Comparison of ENCODE assay signal across 14 mouse cellular contexts in genomic region chr7:72738324-72738944, GRCm38 (mm10).
DNase-seq lines count a peak whose midpoint lies in the region; ATAC-seq and TF ChIP-seq lines count a peak whose summit lies in the region.
"Had no signal": no experiment of that assay in that cellular context is flagged by ENCODE, and none has a peak within 500 bp of the region (broad histone marks: within the 10 kb centered on the region; RNA-seq: fewer than 3 reads in every experiment).

No protein-coding gene starts in this region.

- H3K9me3 ChIP-seq in lung, embryonic 14.5 days (ENCODE audit: low read depth, low read length) = no peaks in the 10 kb centered on the region
- no peaks in the 10 kb centered on the region for H3K9me3 ChIP-seq in hindbrain, embryonic 13.5 days
- no peaks in the 10 kb centered on the region for H3K9me3 ChIP-seq in midbrain, embryonic 14.5 days (ENCODE audit: control insufficient read depth, low read length)
- H3K9me3 ChIP-seq in liver, embryonic 11.5 days (ENCODE audit: control insufficient read depth, low read length) = no peaks in the 10 kb centered on the region
- H3K9me3 ChIP-seq: hindbrain, embryonic 15.5 days had no signal

- H3K27ac ChIP-seq in lung, embryonic 14.5 days (ENCODE audit: low read depth) = no peak overlapping the region
- H3K27ac ChIP-seq in hindbrain, embryonic 13.5 days = peak overlapping the region; percentile 67
- peak overlapping the region; percentile 50 for H3K27ac ChIP-seq in midbrain, embryonic 14.5 days (replicated peaks; ENCODE audit: low read depth, low read length)
- no peak overlapping the region for H3K27ac ChIP-seq in liver, embryonic 11.5 days (ENCODE audit: low read depth, low read length)
- H3K27ac ChIP-seq: hindbrain, embryonic 15.5 days had no signal

- no peak overlapping the region for H3K4me2 ChIP-seq in lung, embryonic 14.5 days
- no peak overlapping the region; the same call in 1 of the 2 replicates for H3K4me2 ChIP-seq in hindbrain, embryonic 13.5 days
- H3K4me2 ChIP-seq in midbrain, embryonic 14.5 days (ENCODE audit: low read length) = no peak overlapping the region
- no peak overlapping the region for H3K4me2 ChIP-seq in liver, embryonic 11.5 days
- H3K4me2 ChIP-seq: hindbrain, embryonic 15.5 days had no signal

- H3K27me3 ChIP-seq in lung, embryonic 14.5 days (ENCODE audit: insufficient read depth, low read length) = no peaks in the 10 kb centered on the region
- H3K27me3 ChIP-seq in hindbrain, embryonic 13.5 days = no peaks in the 10 kb centered on the region
- H3K27me3 ChIP-seq in midbrain, embryonic 14.5 days (ENCODE audit: control insufficient read depth, insufficient read depth, low read length) = no peaks in the 10 kb centered on the region
- H3K27me3 ChIP-seq in liver, embryonic 11.5 days (replicated peaks; ENCODE audit: control insufficient read depth, insufficient read depth, low read length) = no peaks in the 10 kb centered on the region
- H3K27me3 ChIP-seq: hindbrain, embryonic 15.5 days; Patski had no signal

- ATAC-seq in lung, embryonic 14.5 days (ENCODE audit: insufficient read depth) = no peak
- ATAC-seq in hindbrain, embryonic 13.5 days (ENCODE audit: low FRiP score) = peak; percentile 88
- ATAC-seq in midbrain, embryonic 14.5 days (ENCODE audit: low FRiP score, low TSS enrichment) = peak; percentile 37; the same call in 1 of the 2 replicates
- ATAC-seq in liver, embryonic 11.5 days (replicated peaks; ENCODE audit: low FRiP score) = no peak
- ATAC-seq: Patski had no signal

- peak; percentile 5 for DNase-seq in lung, embryonic 14.5 days
- no peak for DNase-seq in lung, adult 18-20 months
- peak; percentile 67 for DNase-seq in midbrain, embryonic 14.5 days
- no peak for DNase-seq in adrenal gland, postnatal 25 days
- DNase-seq in lung, postnatal 36 days = no peak
- no peak for DNase-seq in liver, embryonic 11.5 days (ENCODE audit: low spot score)
- no peak for DNase-seq in right cerebral cortex, postnatal 4 days
- DNase-seq: cerebellum, postnatal 36 days; heart, adult 18-20 months; kidney, postnatal 4 days; lung, postnatal 10 days had no signal

- H3K36me3 ChIP-seq in lung, embryonic 14.5 days (ENCODE audit: insufficient read depth) = no peaks in the 10 kb centered on the region
- no peaks in the 10 kb centered on the region for H3K36me3 ChIP-seq in hindbrain, embryonic 13.5 days
- no peaks in the 10 kb centered on the region for H3K36me3 ChIP-seq in midbrain, embryonic 14.5 days (ENCODE audit: control insufficient read depth, insufficient read depth, low read length)
- no peaks in the 10 kb centered on the region for H3K36me3 ChIP-seq in liver, embryonic 11.5 days (ENCODE audit: control insufficient read depth, insufficient read depth, low read length)
- H3K36me3 ChIP-seq: hindbrain, embryonic 15.5 days had no signal

- H3K9ac ChIP-seq in lung, embryonic 14.5 days = no peak overlapping the region
- H3K9ac ChIP-seq in hindbrain, embryonic 13.5 days = peak overlapping the region; percentile 13; the same call in 1 of the 2 replicates
- H3K9ac ChIP-seq in midbrain, embryonic 14.5 days (replicated peaks; ENCODE audit: low read length) = no peak overlapping the region
- H3K9ac ChIP-seq in liver, embryonic 11.5 days (ENCODE audit: low read depth, low read length) = no peak overlapping the region
- H3K9ac ChIP-seq: hindbrain, embryonic 15.5 days had no signal

- no peaks in the 10 kb centered on the region for H3K4me1 ChIP-seq in lung, embryonic 14.5 days (ENCODE audit: insufficient read depth)
- peaks cover 17% of the 10 kb centered on the region for H3K4me1 ChIP-seq in hindbrain, embryonic 13.5 days (replicated peaks)
- H3K4me1 ChIP-seq in midbrain, embryonic 14.5 days (ENCODE audit: control insufficient read depth, insufficient read depth, low read length) = peaks cover 15% of the 10 kb centered on the region
- H3K4me1 ChIP-seq in liver, embryonic 11.5 days (replicated peaks; ENCODE audit: control insufficient read depth, insufficient read depth, low read length) = no peaks in the 10 kb centered on the region

- no peak for TF ChIP-seq CTCF in lung, embryonic 14.5 days (IDR thresholded peaks at IDR 0.05; ENCODE audit: low read depth)

- no peak overlapping the region for H3K4me3 ChIP-seq in lung, embryonic 14.5 days (ENCODE audit: low read depth, low read length)
- H3K4me3 ChIP-seq in hindbrain, embryonic 13.5 days = no peak overlapping the region
- no peak overlapping the region for H3K4me3 ChIP-seq in midbrain, embryonic 14.5 days (replicated peaks; ENCODE audit: low read depth, low read length)
- H3K4me3 ChIP-seq in liver, embryonic 11.5 days (ENCODE audit: low read depth, low read length) = no peak overlapping the region
- H3K4me3 ChIP-seq: hindbrain, embryonic 15.5 days had no signal

- 49% methylated on average over 13 of the region's 13 CpGs for WGBS in lung, embryonic 14.5 days
- WGBS in hindbrain, embryonic 13.5 days = 24% methylated on average over 13 of the region's 13 CpGs
- 20% methylated on average over 13 of the region's 13 CpGs for WGBS in midbrain, embryonic 14.5 days
- 70% methylated on average over 13 of the region's 13 CpGs for WGBS in liver, embryonic 11.5 days

Comparison
In these comparisons a context has a peak if more than half of its experiments do, and no peak if none do; other contexts are left out.
1. DNase-seq: peak in lung, embryonic 14.5 days (single experiment) and midbrain, embryonic 14.5 days (single experiment); none in lung, adult 18-20 months (0 of 2), adrenal gland, postnatal 25 days (single experiment), lung, postnatal 36 days (single experiment), liver, embryonic 11.5 days (single experiment) and right cerebral cortex, postnatal 4 days (single experiment).
2. ATAC-seq: peak in hindbrain, embryonic 13.5 days (single experiment) and midbrain, embryonic 14.5 days (single experiment); none in lung, embryonic 14.5 days (single experiment) and liver, embryonic 11.5 days (single experiment).
3. H3K27ac ChIP-seq: peak in hindbrain, embryonic 13.5 days (single experiment) and midbrain, embryonic 14.5 days (single experiment); none in lung, embryonic 14.5 days (single experiment) and liver, embryonic 11.5 days (single experiment).